8 mouse cellular contexts compared by ENCODE assay signal in genomic region chr5:29467489-29468350, GRCm38 (mm10). TPM values are rescaled to one million over a fixed set of nuclear protein-coding genes. Genes with fewer than 3 reads are reported as not detected.
DNase-seq lines count a peak whose midpoint lies in the region; ATAC-seq and TF ChIP-seq lines count a peak whose summit lies in the region.

No protein-coding gene starts in this region.

- peak overlapping the region; percentile 79 for H3K4me2 ChIP-seq in intestine, postnatal 0 days (replicated peaks; ENCODE audit: low read depth)

- H3K27me3 ChIP-seq in intestine, postnatal 0 days (replicated peaks; ENCODE audit: control insufficient read depth, insufficient read depth, low read length), result peaks cover 36% of the 10 kb centered on the region

- peak; percentile 11 for DNase-seq in kidney, postnatal 10 days
- DNase-seq in kidney, adult 18-20 months, result no peak
- DNase-seq in embryo, embryonic 9.5 days (ENCODE audit: extremely low spot score), result peak; percentile 51
- peak; percentile 68 for DNase-seq in neural tube, embryonic 10.5 days (ENCODE audit: extremely low spot score, low spot score)
- no peak for DNase-seq in B cell, adult 2 months
- no peak for DNase-seq in left cerebral cortex, postnatal 4 days
- no peak for DNase-seq in urinary bladder, postnatal 4 days (ENCODE audit: low spot score in 2 of 2)

- peak; percentile 28 for TF ChIP-seq CTCF in intestine, postnatal 0 days (IDR thresholded peaks at IDR 0.05; ENCODE audit: low read depth)

- H3K4me3 ChIP-seq in intestine, postnatal 0 days (ENCODE audit: low read depth, low read length), result peak overlapping the region; percentile 49

- no peaks in the 10 kb centered on the region for H3K9me3 ChIP-seq in intestine, postnatal 0 days (ENCODE audit: control insufficient read depth)

- peak; percentile 71 for ATAC-seq in intestine, postnatal 0 days

- H3K36me3 ChIP-seq in intestine, postnatal 0 days (ENCODE audit: control insufficient read depth, insufficient read depth), result no peaks in the 10 kb centered on the region

- H3K9ac ChIP-seq in intestine, postnatal 0 days (ENCODE audit: low read depth, low read length), result peak overlapping the region; percentile 46

- intact Hi-C loops in left cerebral cortex, postnatal 4 days (cut with DNase I), result no loop called here

- no peak overlapping the region for H3K27ac ChIP-seq in intestine, postnatal 0 days (ENCODE audit: low read depth, low read length)

- no peaks in the 10 kb centered on the region for H3K4me1 ChIP-seq in intestine, postnatal 0 days (replicated peaks; ENCODE audit: control insufficient read depth, insufficient read depth, low read length)

- WGBS in intestine, postnatal 0 days, result 4% methylated on average over 67 of the region's 67 CpGs

RNA-seq across cellular contexts. Expression of gene Mnx1, which starts 10.6 kb away (rescaled TPM):
- polyA plus RNA-seq in intestine, postnatal 0 days (2015; fragmentation: Nextera tagmentation; extraction: Ambion mirVana), result 0.65 and 0.78 TPM in 2 replicates
- not detected for total RNA-seq in left cerebral cortex, postnatal 4 days (2021)

RNA-seq across cellular contexts. Expression of gene Nom1, which starts 33.3 kb away (rescaled TPM):
- 14.5 and 16.0 TPM in 2 replicates for polyA plus RNA-seq in intestine, postnatal 0 days (2015; fragmentation: Nextera tagmentation; extraction: Ambion mirVana)
- 10 to 100 TPM; 21.9 to 22.4 TPM for total RNA-seq in left cerebral cortex, postnatal 4 days (2021)

Comparison
In these comparisons a context has a peak if more than half of its experiments do, and no peak if none do; other contexts are left out.
1. DNase-seq: peak in kidney, postnatal 10 days (single experiment), embryo, embryonic 9.5 days (single experiment) and neural tube, embryonic 10.5 days (single experiment); none in kidney, adult 18-20 months (single experiment), B cell, adult 2 months (0 of 2), left cerebral cortex, postnatal 4 days (single experiment) and urinary bladder, postnatal 4 days (0 of 2).